Mouse (Mus musculus) spleen, postnatal 36 days (tissue): ENCODE results near the gene Plagl1.
"Not testable (repeated sequence)": the region's sequence is repeated elsewhere in the genome, so short reads cannot be mapped to it uniquely, and the experiment has no call there.

Source experiments
- DNase-seq, 2 experiments: peaks; one replicate each; pipeline ENCODE4 v3.0.0; 2022; ENCODE audit warnings: low spot score in 2 of 2, mixed read lengths in 1 of 2

Gene Plagl1

GRCm38 (mm10) chr10:13060021-13060668 is at the start of gene Plagl1:
Gene Plagl1 (plus strand): TSS chr10:13060504.
- DNase-seq: no peak

- no peak for DNase-seq
Measured at GRCm38 (mm10) chr10:13014026-13014425, 46.3 kb upstream of the Plagl1 start.

DNA sequence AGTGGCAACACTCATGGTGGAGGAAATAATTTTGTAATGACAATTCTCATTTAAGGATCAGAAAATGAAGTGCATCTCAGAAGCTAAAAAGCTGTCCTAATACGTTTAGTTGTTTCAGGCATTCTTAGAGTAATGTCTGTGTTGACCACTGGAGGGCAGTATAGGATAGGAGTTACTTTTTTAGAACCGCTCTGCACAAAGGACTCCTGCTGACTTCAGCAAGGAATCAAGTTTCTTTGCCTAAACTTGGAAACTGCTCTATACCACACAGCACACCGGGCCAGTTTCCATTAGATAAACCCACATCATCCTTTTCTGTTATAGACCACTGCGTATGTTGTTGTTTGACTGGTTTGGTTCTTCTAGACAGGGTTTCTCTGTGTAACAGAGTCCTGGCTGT is 43.7 kb upstream of the Plagl1 start:
- DNase-seq: peak; percentile 40 to 58

- no peak for DNase-seq
Measured at GRCm38 (mm10) chr10:13018510-13018909, 41.8 kb upstream of the Plagl1 start.

DNA sequence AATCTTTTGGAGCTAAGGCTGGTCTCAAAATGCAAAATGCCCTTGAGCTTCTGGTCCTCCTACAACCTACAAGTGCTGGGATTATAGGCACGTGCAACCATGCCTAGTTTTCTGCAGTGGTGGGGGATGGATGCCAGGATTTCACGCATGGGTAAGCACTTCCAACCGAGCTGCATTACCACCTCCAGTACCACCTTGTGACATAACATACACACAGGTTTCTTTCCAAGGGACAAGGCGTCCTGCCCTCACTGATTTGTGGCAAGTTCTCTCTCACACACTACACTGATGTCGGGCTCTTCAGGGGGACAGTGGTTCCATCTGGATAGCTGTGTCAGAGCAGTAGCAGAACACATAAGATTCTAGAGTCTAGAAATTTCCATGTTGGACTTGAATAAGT is 41.3 kb upstream of the Plagl1 start:
- DNase-seq: no peak

DNA sequence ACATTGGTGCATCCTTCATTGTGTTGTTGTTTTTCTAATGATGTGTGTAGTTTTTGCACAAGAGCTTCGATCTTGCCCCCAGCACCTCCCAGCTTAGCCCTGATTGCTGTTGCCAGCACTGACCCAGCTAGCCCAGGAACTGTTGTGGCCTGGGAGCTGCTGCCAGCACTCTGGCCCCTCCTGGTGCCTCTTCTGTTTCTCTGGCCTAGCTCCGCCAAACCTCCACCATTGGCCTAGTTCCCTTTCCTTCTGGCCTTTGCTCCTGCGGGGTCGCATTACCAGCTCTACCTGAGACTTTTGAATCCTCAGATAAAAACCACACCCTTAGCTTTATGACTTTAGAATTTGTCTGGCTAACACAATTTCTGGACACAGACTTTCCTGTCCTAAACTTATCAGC is 38.2 kb upstream of the Plagl1 start:
- DNase-seq: no peak

- not testable (repeated sequence) for DNase-seq
Measured at GRCm38 (mm10) chr10:13023985-13024384, 36.3 kb upstream of the Plagl1 start.

GRCm38 (mm10) chr10:13027702-13028101 is 32.6 kb upstream of the Plagl1 start:
- DNase-seq: no peak

GRCm38 (mm10) chr10:13028215-13028614 is 32.1 kb upstream of the Plagl1 start:
- DNase-seq: no peak

GRCm38 (mm10) chr10:13029416-13029815 is 30.9 kb upstream of the Plagl1 start:
- DNase-seq: no peak

- no peak for DNase-seq
Measured at GRCm38 (mm10) chr10:13035270-13035669, 25.0 kb upstream of the Plagl1 start.

DNA sequence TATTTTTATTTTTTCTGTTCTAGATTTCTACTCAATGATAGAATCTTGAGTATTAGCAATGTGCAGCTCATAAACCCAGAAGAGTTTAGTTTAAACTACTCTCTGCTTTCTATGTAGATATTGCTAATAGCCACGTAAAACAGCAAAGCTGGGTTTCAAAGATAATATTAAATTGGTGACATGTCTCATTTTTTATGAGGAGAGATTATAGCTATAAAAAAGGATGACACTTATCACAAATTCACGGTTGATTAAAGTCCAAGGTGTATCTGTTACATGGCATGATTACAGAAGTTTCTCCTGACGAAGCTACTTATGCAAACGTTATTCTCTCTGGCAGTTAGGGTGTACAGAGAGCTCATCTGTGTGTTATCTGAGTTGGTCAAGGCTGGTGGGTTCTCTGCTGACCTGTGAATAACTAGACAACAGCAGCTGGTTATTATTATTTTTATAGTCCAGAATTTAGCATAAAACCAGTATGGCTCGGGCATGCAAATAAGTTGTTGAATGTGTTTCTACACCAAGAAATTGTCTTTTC is 20.6 kb upstream of the Plagl1 start:
- DNase-seq: no peak

DNA sequence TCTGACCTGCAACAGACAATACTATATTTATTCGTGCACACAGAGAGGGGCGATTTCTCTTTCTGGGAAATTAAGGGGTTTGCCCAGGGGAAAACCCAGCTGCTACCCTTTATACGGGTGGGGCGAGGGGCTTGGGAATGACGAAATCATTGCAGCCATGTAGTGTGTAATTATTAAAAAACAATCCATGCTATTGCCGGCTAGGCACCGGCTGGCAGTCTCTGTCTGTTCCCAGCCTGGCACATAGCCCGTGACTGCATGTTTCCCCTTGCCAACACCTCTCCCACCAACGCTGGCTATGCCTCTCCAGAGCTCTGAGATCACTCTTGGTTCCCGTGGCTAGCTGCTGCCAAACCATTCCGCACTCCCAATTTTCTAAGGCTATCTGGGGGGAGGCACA is 15.6 kb upstream of the Plagl1 start:
- no peak for DNase-seq

DNA sequence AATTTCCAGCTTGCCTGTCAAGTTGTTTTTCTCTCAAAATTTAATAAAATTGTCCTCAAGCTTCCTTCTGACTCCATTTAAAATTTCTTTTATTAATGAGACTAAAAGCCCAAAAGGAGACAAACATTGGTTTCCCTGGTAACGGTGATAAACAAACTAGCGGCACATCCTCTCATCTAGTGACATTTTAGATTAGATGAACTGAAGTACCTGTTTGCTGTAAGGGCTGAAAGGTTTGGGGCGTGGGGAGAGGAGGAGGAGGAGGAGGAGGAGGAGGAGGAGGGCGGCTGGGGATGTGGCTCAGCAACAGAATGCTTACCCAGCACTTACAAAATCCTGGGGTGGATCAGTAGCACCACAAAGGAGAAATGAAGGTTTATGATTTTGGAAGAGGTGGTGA is 12.5 kb upstream of the Plagl1 start:
- no peak for DNase-seq

DNA sequence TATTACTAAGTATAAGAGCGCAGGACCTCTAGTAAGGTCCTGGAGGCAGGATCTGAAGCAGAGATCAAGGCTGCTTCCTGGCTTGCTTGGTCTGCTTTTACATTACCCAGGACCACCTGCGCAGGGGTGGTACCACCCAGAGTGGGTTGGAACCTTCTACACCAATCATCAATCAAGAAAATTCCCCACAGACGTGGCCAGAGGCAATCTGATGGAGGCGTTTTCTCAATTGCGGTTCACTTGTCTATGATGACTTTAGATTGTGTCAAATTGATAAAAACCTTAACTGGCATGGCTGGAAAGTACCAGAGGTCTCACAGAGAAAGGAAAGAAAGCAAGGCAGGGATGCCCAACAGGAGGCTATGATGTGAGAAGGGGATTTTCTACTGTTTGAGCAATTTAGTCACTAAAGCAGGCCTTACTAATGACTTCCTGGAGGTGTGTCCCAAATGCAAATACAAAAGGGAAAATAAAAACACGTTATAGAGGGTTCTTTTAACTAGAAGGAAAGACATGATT is 3.4 kb upstream of the Plagl1 start:
- no peak for DNase-seq

DNA sequence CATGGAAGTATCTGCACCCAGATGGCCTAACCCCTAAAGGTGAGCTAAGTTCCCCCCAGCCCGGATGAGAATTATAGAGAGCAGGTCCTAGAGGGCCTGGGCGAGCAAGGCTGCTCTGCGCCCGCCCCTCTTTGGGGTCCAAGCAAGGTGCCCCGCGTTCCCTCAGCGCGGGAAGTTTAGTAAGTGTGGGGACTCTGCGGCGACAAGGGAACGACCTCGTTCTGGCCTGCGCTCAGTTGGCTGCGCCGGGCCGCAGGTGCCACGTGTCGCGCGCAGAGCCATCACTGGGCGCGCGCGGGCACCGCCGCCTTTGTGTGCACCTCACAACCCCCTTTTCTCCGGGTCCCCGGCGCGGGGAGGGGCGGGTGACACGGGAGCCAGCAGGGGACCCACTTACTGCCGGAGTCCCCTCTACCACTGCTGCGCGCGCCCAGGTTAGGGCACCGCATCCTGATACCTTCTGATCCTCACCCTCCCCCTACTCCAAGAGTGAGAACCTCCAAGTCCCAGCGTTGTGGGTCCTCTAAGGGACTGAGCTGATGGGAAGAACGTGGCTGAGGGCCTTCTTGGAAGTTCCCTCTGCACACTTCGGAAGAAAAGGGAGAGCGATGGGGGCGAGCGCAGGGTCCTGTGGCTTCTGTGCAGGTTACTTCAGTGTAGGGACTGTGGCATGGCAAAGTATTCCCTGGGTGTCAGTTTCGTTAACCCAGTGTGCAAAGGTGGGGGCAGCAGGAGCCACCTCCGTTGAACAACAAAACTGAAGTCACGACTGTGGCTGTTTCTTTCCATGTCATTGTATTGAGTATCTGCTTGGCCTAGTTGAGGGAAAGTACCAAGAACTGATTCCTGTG is 742 bp downstream of the Plagl1 start:
- no peak for DNase-seq

DNA sequence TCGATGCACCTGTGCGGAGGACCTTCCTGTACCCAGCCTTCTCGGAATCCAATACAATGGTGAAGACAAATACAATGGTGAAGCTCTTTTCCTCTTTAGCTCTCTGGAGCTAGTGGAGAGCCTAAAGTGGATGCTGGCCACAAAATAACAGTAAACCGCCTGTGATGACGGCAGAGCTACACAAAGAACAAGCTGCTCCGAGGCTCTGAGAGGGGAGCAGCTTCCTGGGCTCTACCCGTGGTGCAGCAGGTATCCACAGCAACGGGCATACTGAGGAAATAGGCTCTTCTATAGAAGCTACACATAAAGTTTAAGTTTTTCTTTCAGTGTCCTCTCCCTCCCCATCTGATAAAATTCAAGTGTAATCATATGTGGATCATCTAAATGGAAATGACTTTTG is 2.1 kb downstream of the Plagl1 start:
- DNase-seq: no peak

DNA sequence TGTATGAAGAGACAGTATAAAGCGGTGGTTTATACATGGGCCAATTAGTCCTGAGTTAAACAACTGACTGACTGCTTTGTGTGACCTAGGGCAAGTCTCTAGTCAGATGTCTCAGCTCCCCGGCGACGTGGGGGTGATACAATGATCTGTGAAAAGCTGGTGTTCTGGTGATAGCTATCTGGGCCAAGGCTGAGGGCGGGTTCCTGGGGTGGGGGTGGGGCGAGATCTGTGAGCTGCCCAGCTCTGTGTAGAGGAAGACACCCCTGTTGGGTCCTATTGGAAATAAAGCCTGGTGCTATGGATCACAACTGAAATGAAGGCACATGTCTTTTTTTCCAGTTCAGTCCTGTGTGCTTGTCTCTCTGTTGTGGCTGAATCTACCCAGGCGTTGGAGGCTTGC is 3.2 kb downstream of the Plagl1 start:
- no peak for DNase-seq

DNA sequence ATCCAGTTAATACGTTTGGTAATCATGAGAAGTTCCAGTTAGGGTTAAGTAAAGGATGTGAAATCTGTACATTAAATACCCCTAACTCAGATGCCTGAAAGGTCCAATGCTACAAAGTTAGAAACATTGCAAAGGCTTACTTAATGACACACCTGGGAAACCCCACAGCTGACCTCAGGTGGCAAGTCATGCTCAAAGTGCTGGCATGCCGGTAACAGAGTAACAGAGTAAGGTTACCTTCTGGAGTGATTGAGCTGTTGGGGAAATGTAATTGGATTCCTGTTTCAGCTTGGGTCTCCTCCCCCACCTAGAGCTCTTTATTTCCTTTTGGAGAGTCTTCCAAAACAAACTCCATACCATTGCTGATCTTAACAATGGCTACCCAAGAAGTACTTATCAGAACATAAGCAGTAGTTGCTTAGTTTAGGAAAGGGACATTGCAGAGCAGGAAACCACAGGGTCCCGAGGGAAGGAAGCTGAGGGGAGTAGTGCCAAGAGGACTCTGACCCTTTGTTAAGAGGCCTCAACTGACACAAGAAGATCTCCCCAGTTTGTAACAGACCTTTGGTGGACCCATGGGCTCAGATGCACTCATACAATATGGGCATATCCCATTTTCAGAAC is 4.9 kb downstream of the Plagl1 start:
- no peak for DNase-seq

DNA sequence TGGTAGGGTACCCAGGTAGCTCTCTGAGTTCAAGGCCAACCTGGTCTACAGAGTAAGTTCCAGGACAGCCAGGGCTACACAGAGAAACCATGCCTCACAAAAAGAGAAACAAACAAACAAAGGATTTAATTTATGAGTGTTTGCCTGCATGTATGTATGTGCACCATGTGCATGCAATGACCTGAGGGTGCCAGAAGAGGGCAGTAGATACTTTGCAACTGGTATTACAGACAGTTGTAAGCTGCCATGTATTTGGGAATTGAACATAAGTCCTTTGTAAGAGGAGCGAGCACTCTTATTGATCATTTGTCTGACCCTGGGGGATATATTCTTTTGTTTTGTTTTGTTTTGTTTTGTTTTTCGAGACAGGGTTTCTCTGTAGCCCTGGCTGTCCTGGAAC is 10.7 kb downstream of the Plagl1 start:
- DNase-seq: no peak

GRCm38 (mm10) chr10:13076807-13077532 is 16.7 kb downstream of the Plagl1 start:
- no peak for DNase-seq

GRCm38 (mm10) chr10:13082459-13082858 is 22.2 kb downstream of the Plagl1 start:
- no peak for DNase-seq
